Mouse (Mus musculus): ENCODE data around the gene Ston2.

The Ston2 gene

GRCm38 (mm10) chr12:91699451-91700141 is 88.6 kb downstream of the Ston2 start:
- DNase-seq (ENCODE audit: low spot score): no peak

- DNase-seq (ENCODE audit: low spot score): no peak
These were observed 92.0 kb downstream of the Ston2 start for GRCm38 (mm10) chr12:91696231-91696630.

DNA sequence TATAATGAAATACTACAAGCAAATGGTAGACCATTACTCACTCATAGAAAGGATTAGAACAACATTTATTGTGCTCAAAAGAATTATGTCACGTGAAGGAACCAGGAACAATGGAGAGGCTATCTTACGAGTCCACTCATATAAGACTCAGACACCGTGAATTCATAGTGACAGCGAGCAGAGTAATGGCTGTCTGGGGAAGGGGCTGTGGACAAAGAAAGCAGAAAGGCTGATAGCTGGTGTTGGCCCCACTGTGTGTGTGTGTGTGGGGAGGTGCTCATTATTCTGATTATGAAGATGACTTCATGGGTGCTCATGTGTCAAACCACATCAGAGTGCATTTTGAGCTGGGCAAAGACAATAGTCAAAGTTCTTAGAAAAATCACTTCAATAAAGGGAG is 92.4 kb downstream of the Ston2 start:
- no peak for DNase-seq (ENCODE audit: low spot score)

- no peak for DNase-seq (ENCODE audit: low spot score)
These were observed 93.4 kb downstream of the Ston2 start for GRCm38 (mm10) chr12:91694748-91695147.

DNA sequence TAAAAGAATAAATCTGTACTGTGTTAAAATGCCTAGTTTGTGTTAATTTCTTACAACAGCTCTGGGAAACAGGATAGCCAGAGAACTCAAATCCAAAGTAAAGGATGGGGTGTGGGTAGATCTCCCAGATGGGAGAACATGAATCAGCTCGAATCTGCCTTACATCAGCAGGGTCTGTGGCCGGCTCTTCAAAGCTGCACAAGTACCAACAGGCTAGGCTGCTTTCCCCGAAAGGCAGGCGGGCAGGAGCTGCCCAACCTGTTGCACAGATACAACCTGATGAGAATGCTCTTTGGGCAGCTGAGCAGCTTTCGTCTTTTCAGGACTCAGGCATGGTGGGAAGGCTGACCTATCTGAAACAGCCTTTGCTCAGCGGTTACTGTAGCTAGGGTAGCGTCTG is 94.6 kb downstream of the Ston2 start:
- DNase-seq (ENCODE audit: low spot score): no peak

DNA sequence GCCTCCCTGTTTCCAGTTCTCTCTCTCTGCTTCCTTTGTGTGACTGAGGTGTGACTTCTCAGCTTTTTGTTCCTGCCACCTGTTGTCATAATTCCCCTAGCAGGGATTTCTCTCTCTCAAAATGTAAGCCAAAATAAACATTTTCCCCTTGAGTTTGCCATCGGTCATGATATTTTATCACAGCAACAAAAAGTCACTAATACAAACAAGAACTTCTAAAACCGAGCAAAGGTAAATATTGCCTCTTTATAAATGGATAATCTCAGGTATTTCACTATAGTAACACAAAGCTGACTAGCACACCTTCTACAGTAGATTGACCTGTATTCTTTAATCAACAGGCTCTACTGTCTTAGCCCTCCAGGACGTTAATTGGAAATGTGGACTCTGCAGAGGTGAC is 95.2 kb downstream of the Ston2 start:
- DNase-seq (ENCODE audit: low spot score): no peak

GRCm38 (mm10) chr12:91685674-91686290 is 102.4 kb downstream of the Ston2 start:
- no peak for DNase-seq (ENCODE audit: low spot score)

DNA sequence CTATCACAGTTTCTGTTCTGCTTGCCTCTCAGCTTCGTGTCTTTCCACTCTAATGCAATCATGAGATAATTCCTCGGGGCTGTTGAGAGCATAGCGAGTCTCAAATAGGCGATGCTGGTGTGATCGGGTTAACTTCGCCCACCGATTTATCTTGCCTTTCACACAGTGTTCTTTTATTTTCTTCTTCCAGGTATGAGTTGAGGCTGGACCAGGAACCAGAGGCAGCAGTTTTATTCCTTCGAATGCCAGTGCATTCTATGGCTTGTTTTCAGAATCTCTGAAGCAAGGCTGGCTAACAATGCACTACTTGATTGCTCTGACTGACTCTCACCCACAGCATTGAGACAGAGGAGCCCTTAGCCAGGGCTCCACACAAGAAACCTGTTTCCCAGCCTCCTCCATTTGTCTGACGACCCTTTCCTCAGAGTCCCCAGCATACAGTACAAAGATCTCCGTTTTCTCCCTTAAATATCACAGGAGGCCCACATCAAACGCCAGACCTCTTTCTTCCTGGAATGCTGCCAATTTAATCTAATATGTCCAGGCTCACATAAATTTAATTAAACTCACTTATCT is 103.3 kb downstream of the Ston2 start:
- DNase-seq (ENCODE audit: low spot score): no peak

DNA sequence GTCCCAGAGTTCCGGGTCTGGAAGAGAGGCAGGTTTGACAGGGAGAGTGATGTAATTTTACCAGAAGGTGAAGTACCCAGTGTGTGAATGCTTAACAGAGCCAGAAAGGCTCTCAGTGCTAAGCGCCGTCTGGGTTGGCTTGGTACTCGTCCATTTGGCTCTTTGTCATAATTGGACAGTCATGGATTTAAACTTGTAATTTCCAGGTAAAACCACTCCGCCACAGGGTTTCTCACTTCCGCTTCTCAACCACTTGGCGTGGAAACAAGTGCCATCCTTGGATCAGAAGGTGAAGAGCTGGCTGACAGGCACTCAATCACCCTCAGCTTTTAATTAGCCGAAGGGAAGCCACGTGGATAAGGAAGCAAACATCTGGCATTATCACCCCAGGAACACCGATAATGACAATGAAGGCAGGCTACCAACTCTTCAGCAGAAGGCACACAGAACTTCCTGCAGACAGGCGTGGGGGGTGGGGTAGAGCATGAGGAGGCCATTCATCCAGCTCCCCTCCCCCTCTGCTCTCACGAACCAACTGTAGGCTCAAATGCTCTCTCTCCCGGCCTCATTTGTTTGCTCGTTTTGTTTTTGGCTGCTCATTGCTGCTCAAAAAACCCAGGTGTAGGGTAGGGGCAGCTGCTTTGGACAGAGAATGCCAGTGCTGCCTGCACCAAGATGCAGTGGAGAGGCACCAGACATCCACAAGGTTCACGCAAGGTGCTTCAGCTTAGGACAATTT is 103.9 kb downstream of the Ston2 start:
- DNase-seq (ENCODE audit: low spot score): no peak

- no peak for DNase-seq (ENCODE audit: low spot score)
These were observed 104.6 kb downstream of the Ston2 start for GRCm38 (mm10) chr12:91683549-91684100.

DNA sequence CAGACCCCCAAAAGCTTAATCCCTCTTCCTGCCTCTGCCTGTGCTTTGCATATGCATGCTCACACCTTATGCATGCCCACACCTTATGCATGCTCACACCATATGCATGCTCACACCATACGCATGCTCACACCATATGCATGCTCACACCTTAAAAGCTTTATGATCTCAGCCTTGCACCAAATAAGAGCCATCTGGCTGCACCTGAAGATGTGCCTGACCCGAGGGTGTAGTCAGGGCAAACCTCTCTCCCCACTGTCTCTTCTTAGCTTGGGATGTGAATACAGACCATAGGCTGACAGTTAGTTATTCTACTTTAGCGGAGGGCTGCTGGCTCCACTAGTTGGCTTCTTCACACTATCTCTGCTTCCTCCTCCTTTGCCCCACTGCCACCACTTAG is 105.1 kb downstream of the Ston2 start:
- DNase-seq (ENCODE audit: low spot score): no peak

DNA sequence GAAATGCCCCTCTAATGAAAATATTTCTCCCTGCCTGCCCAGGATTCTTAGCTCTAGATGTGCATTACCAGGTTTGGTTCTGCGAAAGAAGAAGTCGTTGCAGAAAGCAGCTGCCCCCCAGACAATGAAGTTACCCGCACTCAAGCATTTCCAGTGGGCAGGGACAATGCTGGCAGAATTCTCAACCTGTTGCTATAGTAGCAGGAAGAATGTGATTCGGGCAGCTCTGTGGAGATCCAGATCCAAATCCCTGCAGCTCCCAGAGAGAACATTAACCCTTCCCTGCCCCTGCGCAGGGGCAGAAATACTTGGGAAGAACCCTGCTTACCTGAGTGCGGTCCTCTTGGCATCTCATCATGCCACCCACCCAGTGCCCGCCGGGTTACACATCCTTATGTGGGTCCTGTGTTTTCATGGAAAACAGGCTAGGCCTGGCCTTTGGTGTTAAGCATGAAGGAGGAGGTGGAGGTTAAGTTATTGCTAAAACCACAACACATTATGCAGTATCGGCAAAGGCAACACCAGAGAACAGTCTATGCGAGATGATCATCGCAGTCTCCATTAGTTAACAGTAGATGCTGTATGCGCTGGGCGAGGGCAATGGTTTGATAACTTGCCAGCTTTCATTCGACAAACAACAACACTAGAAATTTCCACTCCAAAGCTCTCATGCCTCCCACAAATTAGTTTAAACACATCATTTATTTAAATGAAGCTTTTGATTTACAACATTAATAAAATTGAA is 108.7 kb downstream of the Ston2 start:
- DNase-seq (ENCODE audit: low spot score): no peak

- DNase-seq (ENCODE audit: low spot score): no peak
These were observed 112.2 kb downstream of the Ston2 start for GRCm38 (mm10) chr12:91675937-91676336.

DNA sequence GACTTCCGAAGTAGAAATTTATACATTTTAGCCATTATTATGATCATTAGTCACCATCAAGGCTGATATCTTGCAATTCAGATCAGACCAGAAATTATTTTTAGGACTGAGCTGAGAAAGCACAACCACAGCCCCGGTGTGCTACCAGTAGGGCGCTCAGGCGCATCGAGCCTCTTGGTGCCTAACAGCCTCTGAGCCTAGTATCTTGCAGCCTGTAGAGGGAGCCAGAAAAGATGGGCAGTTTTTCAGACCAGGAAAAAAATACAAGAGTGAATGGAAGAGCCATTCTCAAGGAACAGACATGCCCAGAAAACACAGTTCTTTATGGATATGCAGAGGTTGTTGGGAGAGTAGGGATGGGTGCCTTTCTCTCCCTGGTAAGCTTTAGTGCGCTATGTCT is 115.0 kb downstream of the Ston2 start:
- DNase-seq (ENCODE audit: low spot score): no peak

GRCm38 (mm10) chr12:91672528-91672927 is 115.7 kb downstream of the Ston2 start:
- DNase-seq (ENCODE audit: low spot score): no peak

DNA sequence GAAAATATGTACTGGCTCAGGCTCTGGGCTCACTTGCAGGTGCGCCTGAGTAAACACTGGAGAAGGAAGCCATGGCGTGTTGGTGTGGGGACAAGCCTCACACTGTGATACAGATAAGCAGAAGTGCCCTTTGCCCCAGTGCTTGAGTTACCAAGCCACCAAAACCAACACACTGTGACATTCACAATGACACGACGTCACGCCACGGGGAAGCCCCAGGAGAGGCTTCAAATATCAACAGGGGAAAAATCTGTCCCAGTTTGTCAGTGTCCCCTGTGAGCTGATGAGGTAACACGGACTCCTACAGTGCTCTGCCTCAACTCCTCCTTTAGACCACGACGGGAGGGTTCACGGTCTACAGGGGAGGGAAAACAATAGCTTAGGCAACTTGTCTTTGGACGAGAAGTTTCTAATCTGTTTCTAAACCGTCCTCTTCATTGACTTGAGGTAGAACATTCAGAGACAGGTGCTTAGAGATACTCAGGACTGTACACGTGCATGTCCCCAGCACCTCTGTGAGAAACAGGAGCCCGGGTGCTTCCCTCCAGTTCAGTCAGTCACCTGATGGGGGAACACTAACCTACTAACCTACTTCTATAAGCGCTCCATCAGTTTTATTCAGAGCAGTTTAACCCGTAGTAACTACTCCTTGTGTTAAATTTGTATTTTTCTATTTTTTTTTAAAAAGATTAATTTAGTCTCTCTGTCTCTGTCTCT is 119.5 kb downstream of the Ston2 start:
- no peak for DNase-seq (ENCODE audit: low spot score)

DNA sequence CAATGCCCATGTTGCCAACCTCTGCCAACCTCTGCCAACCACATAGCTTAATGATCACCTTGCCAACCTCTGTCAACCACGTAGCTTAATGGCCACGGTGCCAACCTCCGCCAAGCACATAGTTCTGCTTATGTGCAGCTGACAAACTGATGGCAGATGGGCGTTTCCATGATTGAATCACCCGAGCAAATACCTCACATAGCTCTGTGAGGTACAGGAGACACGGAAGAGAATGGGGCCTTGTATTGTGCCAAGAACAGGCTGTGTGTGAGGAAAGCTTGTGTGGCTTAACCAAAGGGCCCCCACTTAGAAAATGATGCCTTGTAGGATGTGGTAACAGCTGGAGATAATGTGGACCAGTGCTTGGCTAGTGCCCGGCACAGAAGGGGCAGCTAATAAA is 120.4 kb downstream of the Ston2 start:
- DNase-seq (ENCODE audit: low spot score): no peak

- no peak for DNase-seq (ENCODE audit: low spot score)
These were observed 121.6 kb downstream of the Ston2 start for GRCm38 (mm10) chr12:91666607-91667006.

DNA sequence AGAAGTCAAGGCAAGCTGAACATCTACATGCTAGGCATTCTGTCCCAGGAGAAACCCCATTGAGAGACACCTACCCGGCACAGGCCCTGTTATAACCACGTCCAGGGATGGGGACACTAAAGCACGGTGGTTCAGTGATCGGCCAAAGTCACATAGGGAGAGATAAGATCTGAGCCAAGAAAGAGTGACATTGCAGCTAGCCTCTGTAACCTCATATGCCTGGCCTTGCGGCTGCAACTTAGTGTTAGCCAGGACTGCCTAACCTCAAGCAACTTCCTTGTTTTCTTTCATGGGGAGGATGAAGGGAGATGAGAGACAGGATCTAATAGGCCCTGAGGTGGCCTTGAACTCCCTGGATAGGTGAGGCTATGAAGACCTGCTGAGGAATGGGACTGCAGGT is 122.8 kb downstream of the Ston2 start:
- no peak for DNase-seq (ENCODE audit: low spot score)

GRCm38 (mm10) chr12:91663260-91663659 is 124.9 kb downstream of the Ston2 start:
- DNase-seq (ENCODE audit: low spot score): no peak

DNA sequence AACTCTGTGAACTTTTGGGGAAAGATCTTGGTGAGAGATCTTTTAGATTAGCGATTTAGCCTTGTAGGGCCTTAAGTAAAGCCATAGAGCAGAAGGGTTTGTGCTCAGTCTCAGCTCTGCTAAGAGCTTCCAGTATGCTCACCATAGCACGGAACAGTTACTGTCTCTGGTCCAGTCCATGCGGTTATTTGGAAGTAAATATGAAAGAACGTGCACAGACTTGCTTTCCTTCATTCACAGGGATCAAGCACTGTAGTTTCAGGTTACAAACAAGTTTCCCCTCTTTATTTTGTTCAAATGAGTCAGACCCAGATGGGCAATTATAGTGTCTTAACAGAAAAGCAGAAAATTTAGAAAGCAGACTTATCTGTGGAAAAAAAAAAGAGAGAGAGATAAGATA is 125.3 kb downstream of the Ston2 start:
- no peak for DNase-seq (ENCODE audit: low spot score)

All from ovary, postnatal 14 days (tissue).